ENCODE assay signal across 30 mouse cellular contexts in genomic region chr6:6854176-6854575, GRCm38 (mm10). TPM values are rescaled to one million over a fixed set of nuclear protein-coding genes. Genes with fewer than 3 reads are reported as not detected.
DNase-seq lines count a peak whose midpoint lies in the region; ATAC-seq and TF ChIP-seq lines count a peak whose summit lies in the region.
"Had no signal": no experiment of that assay in that cellular context is flagged by ENCODE, and none has a peak within 500 bp of the region (broad histone marks: within the 10 kb centered on the region; RNA-seq: fewer than 3 reads in every experiment).

No protein-coding gene starts in this region.

- peak overlapping the region; percentile 50 for H3K4me2 ChIP-seq in forebrain, embryonic 12.5 days
- no peak overlapping the region for H3K4me2 ChIP-seq in limb, embryonic 11.5 days (ENCODE audit: low read depth, severe bottlenecking)
- H3K4me2 ChIP-seq in forebrain, postnatal 0 days (ENCODE audit: low read depth): peak overlapping the region; percentile 53
- H3K4me2 ChIP-seq: heart, embryonic 13.5 days; hindbrain, embryonic 12.5 days; intestine, embryonic 15.5 days; limb, embryonic 13.5 days; liver, embryonic 12.5 days; neural tube, embryonic 12.5 days; stomach, embryonic 15.5 days had no signal

- no peak overlapping the region for H3K4me3 ChIP-seq in forebrain, embryonic 12.5 days (replicated peaks)
- no peak overlapping the region for H3K4me3 ChIP-seq in forebrain, embryonic 10.5 days
- H3K4me3 ChIP-seq in limb, embryonic 11.5 days (ENCODE audit: low read depth, low read length): no peak overlapping the region
- H3K4me3 ChIP-seq in limb, embryonic 10.5 days: no peak overlapping the region
- peak overlapping the region; percentile 50; the same call in 1 of the 2 replicates for H3K4me3 ChIP-seq in forebrain, postnatal 0 days (ENCODE audit: low read depth, low read length)
- H3K4me3 ChIP-seq: heart, embryonic 13.5 days; hindbrain, embryonic 12.5 days; intestine, embryonic 15.5 days; layer of hippocampus, adult 2 months; limb, embryonic 13.5 days; liver, embryonic 12.5 days; neural tube, embryonic 12.5 days; stomach, embryonic 15.5 days had no signal

- WGBS in forebrain, embryonic 12.5 days: 1% methylated on average over 9 of the region's 9 CpGs
- WGBS in forebrain, embryonic 10.5 days: 2% methylated on average over 9 of the region's 9 CpGs
- WGBS in limb, embryonic 11.5 days: 2% methylated on average over 9 of the region's 9 CpGs
- 2% methylated on average over 9 of the region's 9 CpGs for WGBS in limb, embryonic 10.5 days
- WGBS in forebrain, postnatal 0 days: 4% methylated on average over 9 of the region's 9 CpGs

- 0 out of 2 replicates have a peak overlapping the region, but pooled peaks have one; percentile 7 for H3K9ac ChIP-seq in forebrain, embryonic 12.5 days
- H3K9ac ChIP-seq in limb, embryonic 11.5 days (ENCODE audit: low read length): no peak overlapping the region
- peak overlapping the region; percentile 25 for H3K9ac ChIP-seq in forebrain, postnatal 0 days
- H3K9ac ChIP-seq: heart, embryonic 13.5 days; hindbrain, embryonic 12.5 days; intestine, embryonic 15.5 days; limb, embryonic 13.5 days; liver, embryonic 12.5 days; neural tube, embryonic 12.5 days; stomach, embryonic 15.5 days had no signal

- H3K27ac ChIP-seq in forebrain, embryonic 12.5 days: peak overlapping the region; percentile 61; the same call in 1 of the 2 replicates
- H3K27ac ChIP-seq in forebrain, embryonic 10.5 days: no peak overlapping the region
- no peak overlapping the region for H3K27ac ChIP-seq in limb, embryonic 11.5 days (replicated peaks; ENCODE audit: low read depth, low read length)
- H3K27ac ChIP-seq in limb, embryonic 10.5 days: no peak overlapping the region
- H3K27ac ChIP-seq in forebrain, postnatal 0 days (ENCODE audit: low read depth, low read length): peak overlapping the region; percentile 85; the same call in 1 of the 2 replicates
- H3K27ac ChIP-seq: heart, embryonic 13.5 days; hindbrain, embryonic 12.5 days; intestine, embryonic 15.5 days; layer of hippocampus, adult 2 months; limb, embryonic 13.5 days; liver, embryonic 12.5 days; neural tube, embryonic 12.5 days; stomach, embryonic 15.5 days had no signal

- no peaks in the 10 kb centered on the region for H3K9me3 ChIP-seq in forebrain, embryonic 12.5 days
- no peaks in the 10 kb centered on the region for H3K9me3 ChIP-seq in forebrain, embryonic 10.5 days
- no peaks in the 10 kb centered on the region for H3K9me3 ChIP-seq in limb, embryonic 11.5 days (ENCODE audit: control insufficient read depth, low read length)
- H3K9me3 ChIP-seq in limb, embryonic 10.5 days (replicated peaks): no peaks in the 10 kb centered on the region
- no peaks in the 10 kb centered on the region for H3K9me3 ChIP-seq in forebrain, postnatal 0 days (ENCODE audit: low read length)
- H3K9me3 ChIP-seq: heart, embryonic 13.5 days; hindbrain, embryonic 12.5 days; intestine, embryonic 15.5 days; limb, embryonic 13.5 days; liver, embryonic 12.5 days; neural tube, embryonic 12.5 days; stomach, embryonic 15.5 days had no signal

- no peak for DNase-seq in forebrain, embryonic 10.5 days (ENCODE audit: extremely low spot score, low spot score)
- peak; percentile 32 for DNase-seq in limb, embryonic 11.5 days (ENCODE audit: low spot score)
- DNase-seq in limb, embryonic 10.5 days (ENCODE audit: low spot score): no peak
- peak; percentile 31 for DNase-seq in embryo, embryonic 9.5 days (ENCODE audit: extremely low spot score)
- peak; percentile 40 for DNase-seq in forebrain, postnatal 0 days
- DNase-seq in gastrocnemius, adult 18-20 months (ENCODE audit: low spot score): no peak
- no peak for DNase-seq in cerebellum, adult 8-10 months
- DNase-seq: adrenal gland, postnatal 14 days; cerebellum, adult 2 months; cerebellum, postnatal 36 days; gastrocnemius, postnatal 14 days; heart, adult 18-20 months; heart, postnatal 14 days; kidney, adult 9 months; lung, adult 18-20 months; lung, postnatal 14 days; right cerebral cortex, adult 18-20 months; thymus, postnatal 36 days had no signal

- peaks cover 88% of the 10 kb centered on the region for H3K27me3 ChIP-seq in forebrain, embryonic 12.5 days
- H3K27me3 ChIP-seq in forebrain, embryonic 10.5 days (ENCODE audit: poor library complexity, severe bottlenecking): peaks cover 100% of the 10 kb centered on the region
- H3K27me3 ChIP-seq in limb, embryonic 11.5 days (ENCODE audit: control insufficient read depth, insufficient read depth, low read length): peaks cover 88% of the 10 kb centered on the region
- peaks cover 100% of the 10 kb centered on the region for H3K27me3 ChIP-seq in limb, embryonic 10.5 days (ENCODE audit: low read depth, poor library complexity, severe bottlenecking)
- peaks cover 39% of the 10 kb centered on the region for H3K27me3 ChIP-seq in forebrain, postnatal 0 days (ENCODE audit: insufficient read depth, low read length)

- no peak for ATAC-seq in forebrain, embryonic 12.5 days (ENCODE audit: low FRiP score)
- ATAC-seq in limb, embryonic 11.5 days (ENCODE audit: insufficient number of reproducible peaks, low FRiP score, low TSS enrichment, low read depth): no peak
- no peak for ATAC-seq in forebrain, postnatal 0 days
- ATAC-seq: CD4-positive, CD25-positive, alpha-beta regulatory T cell, adult 4 months; intestine, embryonic 15.5 days; liver, embryonic 12.5 days had no signal

- no peak for TF ChIP-seq CTCF in forebrain, postnatal 0 days (IDR thresholded peaks at IDR 0.05; ENCODE audit: low read depth)

- H3K4me1 ChIP-seq in forebrain, embryonic 12.5 days: peaks cover 6% of the 10 kb centered on the region
- H3K4me1 ChIP-seq in forebrain, embryonic 10.5 days: peaks cover 23% of the 10 kb centered on the region
- H3K4me1 ChIP-seq in limb, embryonic 11.5 days (ENCODE audit: control insufficient read depth, insufficient read depth, low read length): peaks cover 2% of the 10 kb centered on the region; the same call in 1 of the 2 replicates
- H3K4me1 ChIP-seq in limb, embryonic 10.5 days: peaks cover 26% of the 10 kb centered on the region
- peaks cover 9% of the 10 kb centered on the region; the same call in 1 of the 2 replicates for H3K4me1 ChIP-seq in forebrain, postnatal 0 days (ENCODE audit: insufficient read depth)
- H3K4me1 ChIP-seq: intestine, embryonic 15.5 days; liver, embryonic 12.5 days; neural tube, embryonic 12.5 days; stomach, embryonic 15.5 days had no signal

- H3K36me3 ChIP-seq in forebrain, embryonic 12.5 days (replicated peaks): no peaks in the 10 kb centered on the region
- H3K36me3 ChIP-seq in forebrain, embryonic 10.5 days (replicated peaks): no peaks in the 10 kb centered on the region
- H3K36me3 ChIP-seq in limb, embryonic 11.5 days (ENCODE audit: control insufficient read depth, insufficient read depth, low read length): no peaks in the 10 kb centered on the region
- H3K36me3 ChIP-seq in limb, embryonic 10.5 days: no peaks in the 10 kb centered on the region
- no peaks in the 10 kb centered on the region for H3K36me3 ChIP-seq in forebrain, postnatal 0 days (ENCODE audit: insufficient read depth)
- H3K36me3 ChIP-seq: heart, embryonic 13.5 days; hindbrain, embryonic 12.5 days; intestine, embryonic 15.5 days; limb, embryonic 13.5 days; liver, embryonic 12.5 days; neural tube, embryonic 12.5 days; stomach, embryonic 15.5 days had no signal

RNA-seq across cellular contexts. Expression of gene Dlx6, which starts 9.0 kb away (rescaled TPM):
- 10.1 and 15.7 TPM in 2 replicates for polyA plus RNA-seq in forebrain, embryonic 12.5 days (2016; fragmentation: Nextera tagmentation; extraction: Ambion mirVana)
- 0.95 and 1.1 TPM in 2 replicates for polyA plus RNA-seq in forebrain, embryonic 10.5 days (2016; fragmentation: Nextera tagmentation; extraction: Ambion mirVana)
- 0.36 and 0.89 TPM in 2 replicates for polyA plus RNA-seq in limb, embryonic 11.5 days (2014; fragmentation: Nextera tagmentation; extraction: Ambion mirVana)
- polyA plus RNA-seq in limb, embryonic 10.5 days (2016; fragmentation: Nextera tagmentation; extraction: Ambion mirVana): 0.41 and 0.60 TPM in 2 replicates
- total RNA-seq in forebrain, postnatal 0 days (2014; rRNA removed): 19.7 and 28.9 TPM in 2 replicates
- 3.7 and 4.9 TPM in 2 replicates for polyA plus RNA-seq in forebrain, postnatal 0 days (2015; fragmentation: Nextera tagmentation; extraction: Ambion mirVana)
- total RNA-seq in gastrocnemius, adult 18-20 months (2021): not detected
- total RNA-seq: adrenal gland, postnatal 14 days; gastrocnemius, postnatal 14 days; heart, adult 18-20 months; heart, postnatal 14 days; megakaryocyte, adult 5-6 weeks; monocyte, adult 5-6 weeks had no signal
- polyA plus RNA-seq: CD4-positive, CD25-positive, alpha-beta regulatory T cell, adult 4 months; cerebellum, adult 2 months; heart, embryonic 13.5 days; liver, embryonic 12.5 days; neural tube, embryonic 12.5 days had no signal

RNA-seq across cellular contexts. Expression of gene Dlx5, which starts 27.7 kb away (rescaled TPM):
- polyA plus RNA-seq in forebrain, embryonic 12.5 days (2016; fragmentation: Nextera tagmentation; extraction: Ambion mirVana): 68.0 and 102 TPM in 2 replicates
- 17.5 and 18.5 TPM in 2 replicates for polyA plus RNA-seq in forebrain, embryonic 10.5 days (2016; fragmentation: Nextera tagmentation; extraction: Ambion mirVana)
- polyA plus RNA-seq in limb, embryonic 11.5 days (2014; fragmentation: Nextera tagmentation; extraction: Ambion mirVana): 15.5 and 16.3 TPM in 2 replicates
- 9.3 and 10.8 TPM in 2 replicates for polyA plus RNA-seq in limb, embryonic 10.5 days (2016; fragmentation: Nextera tagmentation; extraction: Ambion mirVana)
- total RNA-seq in forebrain, postnatal 0 days (2014; rRNA removed): 6.5 and 12.9 TPM in 2 replicates
- 47.2 and 51.3 TPM in 2 replicates for polyA plus RNA-seq in forebrain, postnatal 0 days (2015; fragmentation: Nextera tagmentation; extraction: Ambion mirVana)
- total RNA-seq in gastrocnemius, adult 18-20 months (2021): not detected
- total RNA-seq: gastrocnemius, postnatal 14 days; megakaryocyte, adult 5-6 weeks; monocyte, adult 5-6 weeks had no signal
- polyA plus RNA-seq: CD4-positive, CD25-positive, alpha-beta regulatory T cell, adult 4 months; cerebellum, adult 2 months; liver, embryonic 12.5 days had no signal

Comparison
In these comparisons a context has a peak if more than half of its experiments do, and no peak if none do; other contexts are left out.
1. H3K27ac ChIP-seq: peak in forebrain, embryonic 12.5 days (single experiment) and forebrain, postnatal 0 days (single experiment); none in forebrain, embryonic 10.5 days (single experiment), limb, embryonic 11.5 days (single experiment) and limb, embryonic 10.5 days (single experiment).
2. DNase-seq: peak in limb, embryonic 11.5 days (single experiment), embryo, embryonic 9.5 days (single experiment) and forebrain, postnatal 0 days (single experiment); none in forebrain, embryonic 10.5 days (single experiment), limb, embryonic 10.5 days (single experiment), gastrocnemius, adult 18-20 months (single experiment) and cerebellum, adult 8-10 months (single experiment).